In the genomic region with DNA sequence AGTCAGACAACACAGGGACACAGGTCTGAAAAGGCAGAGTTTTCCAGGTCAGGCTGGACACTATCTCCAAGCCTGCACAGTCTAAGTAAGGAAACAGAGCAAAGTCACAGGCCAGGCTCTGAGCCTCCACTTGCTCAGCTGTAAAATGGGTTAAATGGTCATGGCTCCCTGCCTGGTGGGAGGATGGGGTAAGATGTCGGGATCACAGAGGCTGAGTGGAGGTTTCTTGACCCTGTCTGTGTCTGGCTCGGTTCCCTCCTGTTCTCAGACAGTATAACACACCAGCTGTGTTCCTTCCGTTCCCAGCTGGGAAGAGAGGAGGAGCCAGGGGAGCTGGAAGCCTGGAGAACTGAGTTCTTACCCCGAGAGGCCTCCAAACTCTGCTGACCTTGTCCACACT, we compare ENCODE assay signal across 13 mouse cellular contexts. TPM values are rescaled to one million over a fixed set of nuclear protein-coding genes. Genes with fewer than 3 reads are reported as not detected.
A peak's percentile ranks its signal among the peaks of the same experiment; 100 is the strongest.
DNase-seq lines count a peak whose midpoint lies in the region; ATAC-seq and TF ChIP-seq lines count a peak whose summit lies in the region.
"Had no signal": no experiment of that assay in that cellular context is flagged by ENCODE, and none has a peak within 500 bp of the region (broad histone marks: within the 10 kb centered on the region; RNA-seq: fewer than 3 reads in every experiment).

No protein-coding gene starts in this region.

- H3K9ac ChIP-seq in stomach, postnatal 0 days (ENCODE audit: low read length): no peak overlapping the region
- H3K9ac ChIP-seq in hindbrain, embryonic 11.5 days (ENCODE audit: low read depth, low read length): no peak overlapping the region
- no peak overlapping the region for H3K9ac ChIP-seq in hindbrain, embryonic 13.5 days

- H3K4me3 ChIP-seq in stomach, postnatal 0 days (ENCODE audit: low read depth, low read length): no peak overlapping the region
- no peak overlapping the region for H3K4me3 ChIP-seq in hindbrain, embryonic 11.5 days (ENCODE audit: low read depth, low read length)
- no peak overlapping the region for H3K4me3 ChIP-seq in hindbrain, embryonic 13.5 days
- H3K4me3 ChIP-seq: erythroblast, embryonic 14.5 days had no signal

- no peak for TF ChIP-seq CTCF in stomach, postnatal 0 days (IDR thresholded peaks at IDR 0.05; ENCODE audit: low read depth)

- peak; percentile 65 for ATAC-seq in stomach, postnatal 0 days (ENCODE audit: low FRiP score, low TSS enrichment)
- no peak for ATAC-seq in hindbrain, embryonic 11.5 days (ENCODE audit: low FRiP score)
- no peak for ATAC-seq in hindbrain, embryonic 13.5 days (ENCODE audit: low FRiP score)

- H3K4me1 ChIP-seq in stomach, postnatal 0 days (replicated peaks; ENCODE audit: control insufficient read depth, insufficient read depth): peaks cover 9% of the 10 kb centered on the region; the same call in 1 of the 2 replicates
- no peaks in the 10 kb centered on the region for H3K4me1 ChIP-seq in hindbrain, embryonic 11.5 days (replicated peaks; ENCODE audit: control insufficient read depth, insufficient read depth, low read length)
- H3K4me1 ChIP-seq in hindbrain, embryonic 13.5 days (replicated peaks): peaks cover 32% of the 10 kb centered on the region

- H3K4me2 ChIP-seq in stomach, postnatal 0 days (replicated peaks; ENCODE audit: low read depth): no peak overlapping the region
- no peak overlapping the region for H3K4me2 ChIP-seq in hindbrain, embryonic 11.5 days (replicated peaks; ENCODE audit: low read depth, low read length)
- no peak overlapping the region for H3K4me2 ChIP-seq in hindbrain, embryonic 13.5 days

- intact Hi-C loops in heart, postnatal 36 days (cut with DNase I): no loop called here

- WGBS in stomach, postnatal 0 days: 30% methylated on average over 4 of the region's 4 CpGs
- WGBS in hindbrain, embryonic 11.5 days: 61% methylated on average over 4 of the region's 4 CpGs
- WGBS in hindbrain, embryonic 13.5 days: 58% methylated on average over 4 of the region's 4 CpGs

- DNase-seq in right cerebral cortex, postnatal 10 days (ENCODE audit: low spot score in 2 of 2): peak; percentile 24 to 30
- no peak for DNase-seq in right cerebral cortex, postnatal 14 days
- DNase-seq in heart, postnatal 36 days: peak; percentile 44 to 54
- DNase-seq in kidney, postnatal 36 days: peak; percentile 63 to 65
- DNase-seq in stomach, postnatal 0 days (ENCODE audit: low spot score): no peak
- DNase-seq in hindbrain, embryonic 11.5 days (ENCODE audit: low spot score): no peak
- DNase-seq in spleen, postnatal 10 days (ENCODE audit: low spot score in 2 of 2): no peak
- DNase-seq: adrenal gland, adult 8-10 months; cerebellum, adult 8-10 months; liver; thymus, postnatal 4 days had no signal

- TF ChIP-seq EP300 in stomach, postnatal 0 days (optimal IDR thresholded peaks at IDR 0.05): no peak

- no peaks in the 10 kb centered on the region for H3K9me3 ChIP-seq in stomach, postnatal 0 days (ENCODE audit: control insufficient read depth, low read length)
- no peaks in the 10 kb centered on the region for H3K9me3 ChIP-seq in hindbrain, embryonic 11.5 days (ENCODE audit: control insufficient read depth, low read length)
- H3K9me3 ChIP-seq in hindbrain, embryonic 13.5 days: no peaks in the 10 kb centered on the region

- H3K27ac ChIP-seq in stomach, postnatal 0 days (replicated peaks): peak overlapping the region; percentile 8; the same call in 1 of the 2 replicates
- H3K27ac ChIP-seq in hindbrain, embryonic 11.5 days (ENCODE audit: low read depth, low read length): no peak overlapping the region
- H3K27ac ChIP-seq in hindbrain, embryonic 13.5 days: no peak overlapping the region

- H3K36me3 ChIP-seq in stomach, postnatal 0 days (ENCODE audit: control insufficient read depth, insufficient read depth, low read length): no peaks in the 10 kb centered on the region
- H3K36me3 ChIP-seq in hindbrain, embryonic 11.5 days (ENCODE audit: control insufficient read depth, insufficient read depth, low read length): no peaks in the 10 kb centered on the region
- H3K36me3 ChIP-seq in hindbrain, embryonic 13.5 days: no peaks in the 10 kb centered on the region

- no peaks in the 10 kb centered on the region for H3K27me3 ChIP-seq in stomach, postnatal 0 days (ENCODE audit: control insufficient read depth, insufficient read depth, low read length)
- no peaks in the 10 kb centered on the region for H3K27me3 ChIP-seq in hindbrain, embryonic 11.5 days (ENCODE audit: control insufficient read depth, insufficient read depth, low read length)
- H3K27me3 ChIP-seq in hindbrain, embryonic 13.5 days: no peaks in the 10 kb centered on the region

RNA-seq across cellular contexts. Expression of a gene that starts 56.8 kb away (rescaled TPM):
- 1 to 10 TPM; 5.2 to 6.3 TPM for total RNA-seq in heart, postnatal 36 days (2021)
- 1.1 and 1.4 TPM in 2 replicates for polyA plus RNA-seq in stomach, postnatal 0 days (2015; fragmentation: Nextera tagmentation; extraction: Ambion mirVana)
- 0.25 and 0.79 TPM in 2 replicates for polyA plus RNA-seq in hindbrain, embryonic 11.5 days (2014; fragmentation: Nextera tagmentation; extraction: Ambion mirVana)
- polyA plus RNA-seq in hindbrain, embryonic 13.5 days (2015; fragmentation: Nextera tagmentation; extraction: Ambion mirVana): 0.78 and 1.0 TPM in 2 replicates
- polyA plus RNA-seq: erythroblast, embryonic 14.5 days had no signal

Comparison
In these comparisons a context has a peak if more than half of its experiments do, and no peak if none do; other contexts are left out.
1. DNase-seq: peak in right cerebral cortex, postnatal 10 days (2 of 2), heart, postnatal 36 days (2 of 2) and kidney, postnatal 36 days (2 of 2); none in right cerebral cortex, postnatal 14 days (single experiment), stomach, postnatal 0 days (single experiment), hindbrain, embryonic 11.5 days (single experiment) and spleen, postnatal 10 days (0 of 2).